Mouse (Mus musculus) forelimb bud, embryonic 11.5 days (tissue): ENCODE results near the gene Lhx4.

ENCODE experiments used
- DNase-seq: peaks from one replicate; pipeline ENCODE4 v3.0.0-alpha.2; 2012; ENCODE audit warnings: low read depth, low spot score

Gene Lhx4

DNA sequence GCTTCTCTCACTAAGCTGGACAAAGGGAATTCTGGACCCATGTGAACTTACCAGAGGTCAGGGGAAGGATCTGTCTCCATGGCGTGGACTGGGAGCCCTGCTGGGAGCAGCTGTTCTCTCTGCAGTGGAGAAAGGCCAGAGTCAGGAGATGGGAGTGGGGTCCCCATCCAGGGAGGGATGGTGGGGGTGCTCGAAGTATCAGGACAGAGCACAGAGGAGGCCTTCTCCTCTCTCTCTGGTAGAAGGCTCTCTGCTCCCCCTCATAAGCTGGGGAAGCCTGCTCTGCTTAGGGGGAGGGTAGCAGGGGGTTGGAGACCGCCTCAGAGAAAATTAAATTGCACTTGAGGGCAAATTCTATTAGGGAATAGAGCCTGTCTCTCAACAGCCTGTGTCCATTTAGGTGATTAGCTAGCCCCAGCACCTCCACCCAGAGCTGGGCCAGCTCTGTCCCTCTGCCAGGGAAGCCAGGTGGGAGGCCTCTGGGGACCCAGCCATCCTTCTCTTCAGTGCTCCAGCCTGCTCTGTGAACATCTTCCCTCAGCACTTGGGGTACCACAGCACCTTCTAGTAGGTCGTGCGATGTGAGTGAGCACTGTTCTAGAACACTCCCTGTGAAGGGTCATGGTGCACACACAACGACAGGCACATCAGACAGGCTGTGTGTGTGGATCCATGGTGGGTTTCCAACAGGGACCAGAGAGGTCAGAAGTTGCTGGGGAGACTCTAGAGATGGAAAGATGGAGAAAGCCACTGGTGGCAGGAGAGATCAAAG, at the start of gene Lhx4:
TSS of gene Lhx4 (minus strand) at position 201 of the 772 bp plus-strand sequence.
- DNase-seq: no peak

GRCm38 (mm10) chr1:155798000-155798399, 46.5 kb upstream of the Lhx4 start:
- no peak for DNase-seq

- DNase-seq: no peak
Measured at GRCm38 (mm10) chr1:155797425-155797824, 45.9 kb upstream of the Lhx4 start.

- DNase-seq: no peak
Measured at GRCm38 (mm10) chr1:155796757-155797405, 45.4 kb upstream of the Lhx4 start.

GRCm38 (mm10) chr1:155795791-155796233, 44.3 kb upstream of the Lhx4 start:
- no peak for DNase-seq

DNA sequence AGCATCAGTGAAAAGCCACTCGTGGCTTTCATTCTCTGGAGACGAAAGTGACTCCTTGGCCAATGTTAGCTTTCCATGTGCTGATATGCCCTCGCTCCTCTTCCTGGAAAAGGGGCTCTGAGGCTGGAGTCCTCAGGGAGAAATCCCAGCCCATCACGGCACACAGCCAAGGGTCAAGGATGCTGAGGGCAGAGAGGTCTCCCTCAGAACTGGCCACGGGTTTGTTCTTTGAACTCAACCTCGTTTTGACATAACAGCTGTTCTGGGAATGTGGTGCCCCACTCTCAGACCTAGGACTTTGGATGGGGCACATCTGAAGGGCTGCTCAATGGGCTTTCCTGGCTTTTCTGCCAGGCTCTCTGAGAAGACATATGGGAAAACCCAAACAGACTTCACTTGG, 43.4 kb upstream of the Lhx4 start:
- no peak for DNase-seq

GRCm38 (mm10) chr1:155791919-155792318, 40.4 kb upstream of the Lhx4 start:
- DNase-seq: peak; percentile 20

DNA sequence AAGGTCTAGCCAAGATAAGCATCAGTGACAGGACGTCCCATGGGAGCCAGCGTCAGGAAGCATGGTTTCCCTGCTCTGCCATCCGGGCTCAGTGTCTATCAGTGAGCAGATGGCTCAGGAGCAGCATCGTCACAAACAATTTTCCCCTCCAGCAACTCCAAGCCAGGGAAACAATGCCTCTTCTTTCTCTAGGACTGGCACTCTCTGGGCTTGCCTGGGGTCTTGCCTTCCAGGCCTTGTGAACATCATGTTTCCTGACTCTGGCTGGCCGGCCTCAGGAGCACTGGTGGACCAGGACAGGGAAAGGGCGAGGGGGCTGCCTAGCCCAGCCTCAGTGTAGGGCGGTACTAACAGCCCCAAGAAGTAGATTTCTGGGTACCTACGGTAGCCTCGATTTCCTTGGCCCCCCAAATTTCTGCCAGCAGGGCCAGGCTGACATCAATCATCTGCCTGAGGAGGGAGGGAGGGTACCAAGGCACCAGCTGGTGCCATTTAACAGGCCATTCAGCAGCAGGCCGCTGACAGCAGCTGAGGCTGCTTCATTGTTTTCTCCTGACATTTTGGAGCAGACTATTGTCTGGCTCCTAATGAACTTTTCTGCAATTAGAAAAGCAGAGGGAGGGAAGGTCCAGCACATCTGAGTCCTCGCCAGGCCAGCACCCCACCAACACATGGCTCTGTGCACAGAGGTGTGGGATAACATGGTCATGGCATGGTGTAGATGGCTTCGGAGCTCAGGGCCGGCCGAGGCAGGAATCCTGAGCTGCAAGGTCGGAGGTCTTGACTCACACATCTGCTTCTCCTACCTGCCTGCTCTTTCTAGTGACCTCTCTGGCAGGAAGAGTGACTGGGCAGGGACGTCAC, 38.9 kb upstream of the Lhx4 start:
- no peak for DNase-seq

- DNase-seq: no peak
Measured at GRCm38 (mm10) chr1:155785886-155786285, 34.4 kb upstream of the Lhx4 start.

DNA sequence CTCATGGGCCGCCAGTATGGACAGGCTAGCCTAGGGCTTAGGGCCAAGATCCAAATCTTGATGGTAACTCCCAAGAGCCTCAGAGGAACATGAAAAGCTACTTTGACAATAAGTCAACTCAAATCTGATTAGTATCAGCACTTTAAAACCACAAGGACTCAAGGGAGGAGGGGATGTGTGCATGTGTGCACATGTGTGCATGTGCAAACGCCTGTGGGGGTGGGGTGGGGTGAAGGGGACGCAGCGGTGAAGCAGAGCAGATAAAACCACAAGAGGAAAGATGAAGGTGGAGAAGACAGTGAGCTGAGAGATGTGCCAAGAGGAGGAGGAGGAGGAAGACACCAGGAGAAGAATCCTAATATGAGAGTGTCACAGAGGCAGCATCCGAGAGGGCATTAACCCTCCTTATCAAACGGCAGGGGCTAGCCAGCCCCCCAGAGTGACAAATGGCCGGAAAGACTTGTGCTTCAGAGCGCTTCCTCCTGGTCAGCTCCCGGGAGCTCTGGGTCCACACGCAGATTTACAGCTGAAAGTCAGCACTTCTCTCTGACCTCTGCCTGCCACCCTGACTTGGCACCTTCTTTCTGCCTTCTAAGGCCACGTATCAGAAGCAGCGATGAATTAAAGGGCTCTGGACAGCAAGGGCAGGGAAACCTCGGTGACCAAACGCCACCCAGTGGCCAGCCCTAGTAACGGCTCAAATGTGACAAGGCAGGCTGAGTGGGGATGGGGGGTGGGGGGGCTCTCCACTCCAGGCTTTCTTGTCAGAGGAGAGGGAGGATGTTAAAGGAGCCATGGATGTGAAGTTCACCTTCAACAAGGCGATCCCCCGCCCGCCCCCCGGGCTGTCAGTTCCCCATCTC, 33.1 kb upstream of the Lhx4 start:
- DNase-seq: peak; percentile 63

DNA sequence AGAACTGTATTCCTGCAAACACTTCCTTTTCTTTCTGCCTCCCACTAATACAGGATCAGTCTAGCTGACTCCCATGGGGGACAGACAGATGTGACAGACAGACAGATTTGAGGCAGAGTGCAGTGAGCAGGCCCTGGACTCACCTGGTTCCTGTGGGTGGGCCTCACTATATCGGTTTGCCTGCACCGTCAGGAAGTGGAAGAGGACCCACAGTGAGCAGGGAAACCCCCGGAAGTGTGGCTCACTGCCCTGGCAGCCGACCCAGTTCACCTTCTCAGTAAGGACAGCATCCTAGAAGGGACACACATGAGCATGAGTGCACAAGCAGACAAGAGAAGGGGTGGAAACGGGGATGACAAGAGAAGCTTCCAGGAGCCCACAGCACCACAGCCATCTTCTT, 30.9 kb upstream of the Lhx4 start:
- DNase-seq: no peak

DNA sequence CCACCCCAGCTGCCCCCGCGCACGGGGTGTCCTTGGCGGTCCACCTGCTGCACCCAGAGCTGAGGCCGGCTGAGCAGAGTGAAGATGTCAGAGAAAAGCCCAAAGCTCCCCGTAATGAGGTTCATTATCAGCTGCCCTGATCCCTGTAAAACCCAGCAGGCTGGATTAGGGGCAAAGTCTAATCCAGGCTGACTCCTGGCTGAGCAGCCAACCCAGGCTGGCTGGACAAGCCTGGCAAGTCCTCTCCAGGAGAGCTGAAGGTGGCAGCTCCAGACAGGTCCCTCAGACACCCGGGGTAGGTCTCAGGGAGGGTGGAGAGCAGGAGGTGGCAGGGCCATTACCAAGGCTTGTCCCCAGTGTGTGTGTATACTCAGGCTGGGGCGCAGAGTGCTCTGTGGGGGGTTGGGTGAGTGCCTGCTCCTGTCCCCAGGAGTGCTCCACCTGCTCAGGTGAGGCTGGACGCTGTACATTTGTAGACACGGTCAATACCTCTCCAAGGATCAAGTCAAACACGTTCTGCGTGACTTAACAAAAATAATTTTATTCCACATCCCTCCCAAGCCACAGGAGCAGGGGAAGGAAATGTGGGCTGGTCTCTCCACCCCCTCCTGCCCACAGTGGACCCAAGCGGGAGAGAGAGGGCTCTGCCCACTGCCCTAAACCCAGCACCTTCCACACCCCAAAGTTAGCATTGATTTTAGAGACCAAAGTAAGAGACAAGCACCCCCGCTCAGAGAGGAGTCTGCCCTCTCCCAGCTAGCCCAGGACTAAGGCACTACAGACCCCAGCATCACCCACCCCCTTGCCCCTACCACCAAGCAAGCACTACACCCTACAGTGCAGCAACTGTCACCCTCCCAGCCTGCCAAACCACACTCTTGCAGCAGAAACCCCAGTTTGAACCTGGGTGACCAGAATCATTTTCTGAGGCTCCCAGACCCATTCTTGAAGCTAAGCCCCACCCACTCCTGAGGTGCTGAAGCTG, 26.4 kb upstream of the Lhx4 start:
- DNase-seq: no peak

DNA sequence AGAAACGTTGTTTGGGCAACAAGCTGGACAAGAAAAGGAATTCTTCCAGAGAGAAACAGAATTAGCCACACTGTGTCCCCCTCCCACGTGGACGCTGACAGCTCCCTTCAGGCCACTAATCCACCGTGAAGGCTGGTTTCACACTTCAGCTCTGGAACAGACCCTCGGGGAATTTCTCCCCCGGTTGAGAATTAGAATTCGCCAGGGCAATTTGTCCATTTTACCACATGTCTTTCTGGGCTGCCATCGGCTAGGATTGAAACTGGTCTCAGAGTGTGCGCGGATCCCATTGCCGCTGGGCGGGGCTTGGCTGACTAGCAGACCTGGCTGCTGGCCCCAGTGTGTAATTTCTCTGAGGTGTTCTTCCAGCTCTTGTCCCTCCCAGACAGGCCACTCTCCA, 7.7 kb upstream of the Lhx4 start:
- DNase-seq: peak; percentile 9

- no peak for DNase-seq
Measured at GRCm38 (mm10) chr1:155758711-155759110, 7.2 kb upstream of the Lhx4 start.

DNA sequence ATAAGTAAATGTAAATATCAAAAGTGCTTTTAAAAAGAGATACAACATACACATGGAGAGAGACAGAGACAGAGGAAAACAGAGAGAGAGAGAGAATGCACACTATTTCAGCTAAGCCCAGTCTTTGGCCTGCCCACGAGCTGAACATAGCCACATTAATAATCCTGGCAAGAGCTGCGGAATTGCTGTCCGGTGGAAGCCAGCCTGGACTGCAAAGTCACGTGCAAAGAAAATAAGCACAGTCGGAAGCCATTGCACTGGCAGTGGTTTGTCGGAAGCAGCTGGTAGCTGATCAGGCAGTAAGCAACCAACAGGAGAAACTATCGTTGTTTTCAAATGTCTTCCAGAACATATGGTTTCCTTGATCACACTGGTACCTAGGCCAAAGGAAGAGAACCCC, 6.1 kb upstream of the Lhx4 start:
- no peak for DNase-seq

DNA sequence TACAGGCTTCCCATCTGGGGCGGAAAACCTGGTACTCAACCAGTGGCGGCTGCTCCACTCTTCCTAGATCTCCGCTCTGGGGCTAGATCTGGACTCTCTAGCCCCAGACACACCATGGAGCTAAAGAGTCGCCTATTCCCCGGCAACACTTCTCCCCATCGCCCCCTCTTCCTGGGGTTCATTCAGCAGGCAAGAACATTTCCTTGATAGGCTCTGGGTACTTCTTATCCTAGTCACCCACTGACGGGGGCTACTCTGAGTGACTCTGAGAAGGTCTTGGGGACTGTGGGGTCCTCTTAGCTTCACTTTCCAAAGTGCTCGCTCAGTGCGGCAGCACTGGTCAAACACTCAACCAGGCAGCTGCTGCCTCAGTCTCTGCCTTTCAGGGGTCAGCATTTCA, 1.9 kb upstream of the Lhx4 start:
- no peak for DNase-seq

DNA sequence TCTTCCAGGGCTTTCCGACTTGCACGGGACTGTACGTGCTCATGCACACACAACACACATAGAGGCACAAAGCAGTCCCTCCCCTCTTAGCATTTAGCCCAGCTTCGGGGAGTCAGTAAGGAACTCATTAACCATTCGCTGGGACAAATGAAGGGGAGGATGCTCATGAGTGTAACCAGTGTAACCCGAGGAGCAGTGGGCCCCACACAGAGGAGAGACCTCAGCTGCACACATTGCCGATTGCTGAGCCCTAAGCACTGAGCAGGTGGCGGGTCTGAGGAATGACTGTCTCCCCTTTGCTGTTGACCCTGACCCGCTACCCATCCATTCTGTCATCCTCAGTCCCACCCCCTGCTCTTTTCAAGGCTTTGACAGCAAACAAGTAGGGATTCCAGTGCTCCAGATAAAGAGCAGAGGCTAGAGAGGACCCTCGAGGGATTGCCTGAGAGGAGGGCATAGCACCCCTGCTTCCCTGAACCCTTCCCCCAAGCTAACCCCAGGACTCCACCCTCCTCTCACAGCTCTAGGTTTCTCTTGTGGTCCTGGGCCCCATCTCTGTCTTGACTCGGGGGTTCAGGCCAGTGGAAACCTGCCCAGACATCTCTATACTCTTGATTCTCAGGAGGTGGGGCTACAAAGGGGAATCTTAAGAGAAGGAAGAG, 836 bp downstream of the Lhx4 start:
- no peak for DNase-seq

DNA sequence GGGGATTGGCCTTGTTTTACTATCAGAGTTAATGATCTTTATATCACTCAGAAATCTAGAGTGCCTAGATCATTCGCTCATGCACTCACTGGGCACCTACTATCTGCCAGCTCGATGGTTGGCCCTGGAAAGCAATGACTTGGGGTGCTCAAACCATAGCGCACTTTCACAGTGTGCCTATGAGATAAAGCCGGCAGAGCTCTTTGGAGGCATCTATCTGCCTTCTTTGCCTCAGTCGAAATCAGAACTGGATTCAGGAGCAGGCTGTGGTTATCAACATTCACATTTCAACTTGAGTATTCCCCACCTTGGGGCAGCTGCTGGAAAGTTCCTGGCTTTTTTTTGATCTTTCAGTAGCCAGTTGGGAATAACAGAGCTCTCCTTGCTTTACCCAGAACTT, 3.6 kb downstream of the Lhx4 start:
- no peak for DNase-seq

DNA sequence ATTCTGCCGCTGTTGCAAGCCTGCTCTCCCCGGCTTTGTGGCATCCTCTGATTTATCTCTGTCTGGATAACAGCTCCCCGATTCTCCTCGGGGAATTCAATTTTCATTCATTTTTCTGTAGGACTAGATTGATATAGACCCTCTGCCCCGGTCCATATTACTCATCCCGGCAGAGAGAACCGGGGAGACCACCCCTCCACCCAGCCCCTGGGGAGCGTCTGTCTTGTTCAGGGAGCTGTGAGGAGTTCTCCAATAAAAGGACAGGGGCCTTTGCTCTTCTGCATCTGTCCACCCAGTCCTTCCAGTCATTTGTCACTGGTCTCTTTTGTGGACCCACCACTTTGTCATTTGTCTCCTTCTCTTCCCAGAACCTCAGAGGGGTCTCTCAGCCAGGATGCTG, 4.5 kb downstream of the Lhx4 start:
- no peak for DNase-seq
